Mouse (Mus musculus) small intestine, adult 2 months (tissue): ENCODE results near the gene Gm48552. TPM values are rescaled to one million over a fixed set of nuclear protein-coding genes. Genes with fewer than 3 reads are reported as not detected.

Experiments used
- H3K27ac ChIP-seq: fragments of 200-500 bp; 2 replicates; pipeline ENCODE4 v1.5.1; 2012; ENCODE audit warnings: low read depth, low read length, control low read depth, inconsistent platforms; ENCODE audit not compliant: insufficient read depth
- H3K27me3 ChIP-seq: fragments of 200-500 bp; 2 replicates; pipeline ENCODE4 v1.6.1; 2012; ENCODE audit warnings: mild to moderate bottlenecking, moderate library complexity, low read length, inconsistent platforms; ENCODE audit not compliant: control insufficient read depth, insufficient read depth
- H3K36me3 ChIP-seq: fragments of 200-500 bp; 2 replicates; pipeline ENCODE4 v1.6.1; 2012; ENCODE audit warnings: mild to moderate bottlenecking, low read length, control low read depth, inconsistent platforms; ENCODE audit not compliant: control insufficient read depth, insufficient read depth
- H3K4me1 ChIP-seq: fragments of 200-500 bp; 2 replicates; pipeline ENCODE4 v1.6.1; 2012; ENCODE audit warnings: low read length, inconsistent platforms, mixed read lengths; ENCODE audit not compliant: control insufficient read depth, insufficient read depth, insufficient read length
- H3K4me3 ChIP-seq: fragments of 200-500 bp; 2 replicates; pipeline ENCODE4 v1.5.1; 2012; ENCODE audit warnings: low read depth, mild to moderate bottlenecking, control low read depth, inconsistent platforms, low read length, moderate library complexity
- CTCF ChIP-seq: fragments of 200-500 bp; IDR thresholded peaks from 2 replicates; pipeline ENCODE4 v1.5.1; 2012; ENCODE audit warnings: low read depth, mild to moderate bottlenecking, control low read depth, inconsistent platforms, low read length, moderate library complexity, mixed read lengths; ENCODE audit not compliant: insufficient replicate concordance, insufficient read length; ENCODE audit errors: extremely low read depth
- POLR2A ChIP-seq: fragments of 200-500 bp; IDR thresholded peaks from 2 replicates; pipeline ENCODE4 v1.6.1; 2012; ENCODE audit warnings: low read depth, mild to moderate bottlenecking, control low read depth, inconsistent platforms, low read length, moderate library complexity
- WGBS: fragments of 180-500 bp; shearing (Covaris S2); methylation state at CpG from one replicate; pipeline ENCODE4 v1.1.7; 2018; 5-methylcytosine and 5-hydroxymethylcytosine counted together
- polyA plus RNA-seq: library from polyadenylated mRNA; depleted of rRNA; stranded (reverse); fragments of >200 nt; gene quantifications from 2 replicates; pipeline ENCODE4 v1.2.3, GENCODE M21; 2012

Gene Gm48552
- polyA plus RNA-seq, 1 experiment: 5.0 TPM

DNA sequence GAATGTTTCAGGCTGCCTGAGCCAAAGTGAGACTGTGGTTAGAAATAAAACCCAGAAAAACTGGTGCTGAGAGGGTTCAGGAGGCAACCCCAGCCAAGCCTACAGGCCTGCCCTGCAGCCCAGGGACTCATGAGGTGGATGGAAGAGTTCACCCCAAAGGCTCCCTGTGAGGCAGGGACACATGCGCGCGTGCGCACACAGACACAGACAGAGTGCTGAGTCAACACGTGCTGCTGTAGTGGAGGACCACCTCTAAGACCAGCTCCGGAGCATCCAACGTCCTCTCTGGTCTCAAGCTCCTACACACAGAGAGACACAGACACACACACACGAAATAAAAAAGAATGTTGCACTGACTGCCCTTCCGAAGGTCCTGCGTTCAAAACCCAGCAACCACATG is 13.5 kb upstream of the Gm48552 start:
- no peak for TF ChIP-seq POLR2A
- no peak for TF ChIP-seq CTCF
- H3K36me3 ChIP-seq: peaks cover 17% of the 10 kb centered on the region
- peaks cover 15% of the 10 kb centered on the region; the same call in 1 of the 2 replicates for H3K4me1 ChIP-seq
- WGBS: 91% methylated on average over 10 of the region's 10 CpGs
- H3K27me3 ChIP-seq: no peaks in the 10 kb centered on the region
- no peak overlapping the region for H3K27ac ChIP-seq
- no peak overlapping the region for H3K4me3 ChIP-seq

GRCm38 (mm10) chr10:81376561-81377361 is 12.0 kb upstream of the Gm48552 start:
- Histone ChIP-seq H3K4me3 (peak overlapping the region; percentile 86), H3K36me3 (peaks cover 7% of the 10 kb centered on the region), H3K27me3 (no peaks in the 10 kb centered on the region), H3K4me1 (peaks cover 15% of the 10 kb centered on the region; the same call in 1 of the 2 replicates), H3K27ac (peak overlapping the region; percentile 2)
- WGBS: 26% methylated on average over 6 of the region's 6 CpGs
- no peak for TF ChIP-seq POLR2A
- no peak for TF ChIP-seq CTCF

DNA sequence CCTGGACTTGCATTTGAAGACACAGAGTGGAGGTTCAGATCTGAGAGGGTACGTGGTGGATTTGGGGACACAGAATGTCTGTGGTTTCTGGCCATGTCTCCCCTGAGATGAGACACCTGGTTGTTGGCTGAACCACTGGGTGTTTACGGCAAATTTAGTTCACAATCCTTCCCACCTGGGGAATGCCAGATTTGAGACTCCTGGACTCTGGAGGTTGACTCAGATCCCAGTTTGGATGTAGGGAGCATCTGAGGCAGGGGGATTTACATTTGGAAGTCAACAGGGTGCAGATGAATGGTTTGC is 11.5 kb upstream of the Gm48552 start:
- Histone ChIP-seq H3K4me3 (peak overlapping the region; percentile 86), H3K27ac (peak overlapping the region; percentile 2; the same call in 1 of the 2 replicates)
- WGBS: 18% methylated on average over 2 of the region's 2 CpGs

GRCm38 (mm10) chr10:81377793-81378552 is 10.8 kb upstream of the Gm48552 start, which contains the start of gene Fzr1:
Fzr1 (minus strand) TSS chr10:81378516.
- Histone ChIP-seq H3K4me3 (peak within 1 kb of the TSS; percentile 86), H3K4me1 (peaks cover 21% of the 10 kb centered on the region; the same call in 1 of the 2 replicates), H3K27ac (peak within 1 kb of the TSS; percentile 18), H3K36me3 (peaks cover 7% of the 10 kb centered on the region), H3K27me3 (no peaks in the 10 kb centered on the region)
- WGBS: 1% methylated on average over 57 of the region's 59 CpGs
- peak; percentile 74 for TF ChIP-seq POLR2A
- TF ChIP-seq CTCF: no peak

More for the DNA sequence above, 11.5 kb upstream of the Gm48552 start:
- Histone ChIP-seq H3K36me3 (peaks cover 7% of the 10 kb centered on the region), H3K4me1 (peaks cover 21% of the 10 kb centered on the region; the same call in 1 of the 2 replicates), H3K27me3 (no peaks in the 10 kb centered on the region)
- no peak for TF ChIP-seq POLR2A
- TF ChIP-seq CTCF: no peak

DNA sequence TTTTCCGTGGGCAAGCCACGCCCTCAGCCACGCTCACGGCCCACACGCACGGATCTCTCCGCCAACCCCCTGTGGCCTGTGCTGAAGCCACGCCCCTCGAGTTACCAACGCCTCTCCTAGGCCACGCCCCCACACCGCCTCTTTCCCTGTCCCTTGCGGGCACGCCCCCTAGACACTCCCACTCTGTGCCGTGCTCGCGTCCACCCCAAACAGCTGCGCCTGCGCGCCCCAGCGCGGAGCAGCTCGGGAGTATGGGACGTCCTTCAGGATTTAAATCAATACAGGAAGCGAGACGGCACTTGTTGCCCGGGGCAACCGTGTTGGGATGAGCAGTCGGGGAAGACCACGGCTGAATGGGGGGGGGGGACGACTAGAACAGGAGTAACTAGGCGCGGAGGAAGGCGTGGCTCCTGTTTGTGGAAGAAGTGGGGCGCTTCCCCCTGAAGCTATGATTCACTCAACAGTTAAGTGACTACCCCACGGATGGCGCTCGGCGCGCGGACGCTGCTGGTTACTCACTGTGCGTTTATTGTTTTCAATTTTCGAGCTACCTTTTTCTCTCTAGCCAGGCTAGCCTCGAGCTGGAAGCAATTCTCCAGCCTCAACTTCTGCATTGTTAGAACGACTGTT is 10.1 kb upstream of the Gm48552 start:
- 1% methylated on average over 46 of the region's 46 CpGs for WGBS
- TF ChIP-seq CTCF: no peak
- TF ChIP-seq POLR2A: no peak; the same call in 1 of the 2 replicates
- Histone ChIP-seq H3K27ac (peak overlapping the region; percentile 18; the same call in 1 of the 2 replicates), H3K27me3 (no peaks in the 10 kb centered on the region), H3K36me3 (peaks cover 5% of the 10 kb centered on the region), H3K4me1 (peaks cover 21% of the 10 kb centered on the region; the same call in 1 of the 2 replicates), H3K4me3 (peak overlapping the region; percentile 86)

DNA sequence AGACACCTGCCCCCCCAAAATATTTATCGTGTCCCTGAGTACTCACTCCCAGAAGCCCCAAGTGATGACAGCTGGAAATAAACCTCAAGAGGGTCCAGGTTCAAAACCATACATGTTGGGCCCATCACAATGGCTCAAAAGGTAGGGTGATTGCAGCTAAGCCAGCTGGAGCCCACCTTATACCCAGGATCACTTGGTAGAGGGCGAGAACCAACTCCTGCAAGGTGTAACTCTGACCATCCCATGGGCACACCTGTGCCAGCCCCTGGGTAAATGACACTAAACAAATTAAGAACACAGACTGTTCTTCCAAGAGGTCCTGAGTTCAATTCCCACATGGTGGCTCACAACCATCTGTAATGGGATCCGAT is 9.6 kb upstream of the Gm48552 start:
- Histone ChIP-seq H3K4me1 (peaks cover 21% of the 10 kb centered on the region; the same call in 1 of the 2 replicates), H3K27me3 (no peaks in the 10 kb centered on the region), H3K4me3 (peak overlapping the region; percentile 80), H3K36me3 (0 out of 2 replicates have a peak, but pooled peaks cover 2% of the 10 kb centered on the region), H3K27ac (peak overlapping the region; percentile 18; the same call in 1 of the 2 replicates)
- TF ChIP-seq POLR2A (no peak), CTCF (no peak)
- 55% methylated on average over 3 of the region's 3 CpGs for WGBS
